Mouse (Mus musculus) retina, postnatal 7 days (tissue): ENCODE measurements around the gene Ints6l.
A peak's percentile ranks its signal among the peaks of the same experiment; 100 is the strongest.
"Not testable (repeated sequence)": the region's sequence is repeated elsewhere in the genome, so short reads cannot be mapped to it uniquely, and the experiment has no call there.

ENCODE experiments used
- DNase-seq: peaks from one replicate; pipeline ENCODE4 v3.0.0-alpha.2; 2012; ENCODE audit warnings: low read depth, low spot score

The Ints6l gene

GRCm38 (mm10) chrX:56524442-56524841 lies 69.8 kb downstream of the Ints6l start, which contains the start of gene Gm10477:
Gm10477 (plus strand) TSS chrX:56524742.
- not testable (repeated sequence) for DNase-seq

- peak; percentile 11 for DNase-seq
These were observed 76.6 kb downstream of the Ints6l start for GRCm38 (mm10) chrX:56531266-56531665.

- DNase-seq: peak; percentile 6
These were observed 82.5 kb downstream of the Ints6l start for GRCm38 (mm10) chrX:56537162-56537561.

- no peak for DNase-seq
These were observed 94.8 kb downstream of the Ints6l start, which contains the start of gene Gm648 for GRCm38 (mm10) chrX:56549506-56549905. Gm648 (minus strand) TSS chrX:56549606.

- no peak for DNase-seq
These were observed 98.9 kb downstream of the Ints6l start for GRCm38 (mm10) chrX:56553584-56553983.
